Mouse (Mus musculus) T-helper 17 cell (primary cell): ENCODE data around the gene Tmed1.
"Not testable (repeated sequence)": the region's sequence is repeated elsewhere in the genome, so short reads cannot be mapped to it uniquely, and the experiment has no call there.

ENCODE experiments used
- in situ Hi-C, 2 experiments: fragments of 300-600 bp; cut with MboI, MseI; formaldehyde crosslinking; loops; 1 replicate in 1 of 2; 2 replicates in 1 of 2; pipeline ENCODE4 v1.15.1; 2025; ENCODE audit warnings: high pct_unique_total_duplicates in 2 of 2

The Tmed1 gene

DNA sequence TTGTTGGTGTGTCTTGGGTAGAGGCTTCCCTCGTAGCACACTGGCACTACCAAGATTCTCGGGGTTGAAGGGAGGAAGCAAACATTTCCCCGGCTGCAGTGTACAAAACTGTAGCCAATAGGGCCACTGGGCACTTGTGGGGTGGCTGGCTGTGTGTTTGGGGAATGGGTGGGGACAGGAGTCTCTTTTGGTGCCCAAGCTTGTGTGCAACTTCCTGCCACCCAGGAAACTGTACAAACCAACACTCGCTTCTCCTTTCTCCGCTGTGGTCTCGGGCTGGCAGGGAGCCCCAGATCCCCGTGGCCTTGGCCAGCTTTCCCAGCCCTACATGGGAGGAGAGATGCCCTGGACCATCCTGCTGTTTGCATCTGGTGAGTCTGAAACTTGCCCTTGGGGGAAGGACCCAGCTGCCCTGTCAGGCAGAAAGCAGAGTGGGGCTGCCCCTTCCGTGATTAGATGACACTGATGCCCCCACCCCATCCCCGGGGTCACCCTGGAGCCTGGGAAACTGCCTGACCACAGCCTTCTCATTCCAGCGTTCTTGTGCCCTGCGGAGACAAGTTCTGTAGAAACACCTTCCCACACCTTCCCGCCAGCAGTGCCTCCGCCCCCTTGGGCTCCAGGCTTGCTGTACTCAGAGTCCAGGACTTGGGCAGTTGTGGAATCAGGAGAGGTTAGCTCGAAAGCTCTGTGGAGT lies 16.0 kb upstream of the Tmed1 start, which contains the start of gene AB124611:
Gene AB124611 (plus strand): TSS at position 240 of the 697 bp plus-strand sequence.
- in situ Hi-C loops = no loop called here

DNA sequence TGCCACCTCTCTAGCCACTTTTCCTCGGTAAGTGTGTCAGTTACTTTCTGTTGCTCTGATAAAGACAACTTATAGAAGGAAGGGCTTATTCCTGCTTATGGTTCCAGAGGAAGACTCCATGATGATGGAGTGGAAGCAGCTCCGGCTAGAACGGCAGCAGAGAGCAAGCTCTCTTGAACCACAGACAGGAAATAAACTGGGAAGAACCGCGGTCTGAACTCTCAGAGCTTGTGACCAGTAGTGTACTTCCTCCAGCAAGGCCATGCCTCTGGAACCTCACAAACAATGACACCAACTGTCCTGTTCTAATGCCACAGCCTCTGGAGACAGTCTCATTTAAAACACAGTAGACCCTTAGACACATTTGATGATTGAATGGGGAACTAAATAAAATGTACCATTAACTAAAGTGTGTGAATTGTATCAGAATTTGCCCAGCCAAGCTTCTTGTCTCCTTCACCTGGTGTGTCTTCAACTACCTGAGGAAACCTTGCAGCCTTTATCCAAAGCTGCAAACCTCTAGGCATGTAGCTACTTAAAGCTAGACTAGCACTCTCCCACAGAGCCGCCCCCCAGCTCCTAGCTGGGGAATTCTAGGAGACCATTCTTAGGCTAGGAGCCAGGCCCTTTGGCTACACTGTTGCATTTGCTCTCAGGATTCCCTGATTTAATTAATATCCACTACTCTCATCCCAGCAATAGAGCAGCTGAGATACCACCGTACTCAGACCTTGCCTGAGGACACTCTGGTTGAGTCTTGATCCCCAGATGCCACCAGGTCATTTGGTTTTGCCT lies 15.3 kb upstream of the Tmed1 start:
- in situ Hi-C loops = no loop called here

DNA sequence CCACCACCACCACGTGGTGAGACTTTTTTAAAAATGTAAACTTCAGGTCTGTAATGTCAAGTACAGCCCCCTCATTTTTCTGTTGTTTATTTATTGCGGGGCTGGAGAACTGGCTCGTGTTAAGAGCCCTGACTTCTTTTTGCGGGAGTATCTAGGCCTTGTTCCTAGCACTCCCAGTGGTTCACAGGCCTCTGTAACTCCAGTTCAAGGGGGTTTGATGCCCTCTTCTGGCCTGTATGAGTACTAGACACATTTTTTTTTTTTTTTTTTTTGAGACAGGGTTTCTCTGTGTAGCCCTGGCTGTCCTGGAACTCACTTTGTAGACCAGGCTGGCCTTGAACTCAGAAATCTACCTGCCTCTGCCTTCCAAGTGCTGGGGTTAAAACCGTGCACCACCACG lies 8.6 kb upstream of the Tmed1 start:
- in situ Hi-C loops = not testable (repeated sequence)

DNA sequence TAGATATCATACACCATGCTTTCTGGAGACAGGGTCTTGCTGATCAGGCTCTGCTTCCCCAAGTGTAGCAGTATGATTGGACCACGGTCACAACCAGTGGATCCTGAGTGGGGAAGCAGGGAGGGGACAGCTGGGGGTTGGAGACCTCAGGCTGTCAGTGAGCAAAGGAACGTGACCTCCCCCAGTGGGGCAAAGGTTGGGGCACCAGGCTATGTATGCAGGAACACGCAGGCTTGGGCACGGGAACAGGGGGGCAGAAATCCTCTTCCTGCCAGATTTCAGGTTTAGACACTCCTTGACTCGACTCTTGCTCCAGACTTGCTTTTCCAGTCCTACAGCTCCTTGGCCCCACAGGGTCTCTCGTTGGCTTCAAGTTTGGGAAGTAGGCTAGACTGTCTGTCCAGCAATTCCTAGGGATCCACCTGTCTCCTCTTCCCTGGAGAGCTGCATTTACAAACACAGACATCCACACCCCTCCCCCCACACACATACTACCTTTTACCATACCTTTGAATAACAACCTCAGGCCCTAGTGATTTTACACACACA lies 8.0 kb upstream of the Tmed1 start:
- in situ Hi-C loops = no loop called here

DNA sequence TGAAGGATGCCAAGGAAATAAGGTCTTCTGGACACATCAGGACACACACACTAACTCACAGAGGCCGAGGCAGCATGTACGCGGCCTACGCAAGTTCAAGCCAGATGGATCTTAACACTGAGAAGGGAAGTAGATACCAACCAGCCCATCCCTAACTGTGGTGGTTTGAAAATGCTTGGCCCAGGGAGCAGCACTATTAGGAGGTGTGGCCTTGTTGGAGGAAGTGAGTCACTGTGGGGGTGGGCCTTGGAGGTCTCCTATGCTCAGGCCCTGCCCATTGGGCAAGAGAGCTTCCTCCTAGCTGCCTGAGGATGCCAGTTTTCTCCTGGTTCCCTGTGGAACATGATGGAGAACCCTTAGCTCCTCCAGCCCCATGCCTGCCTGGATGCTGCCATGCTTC lies 3.4 kb upstream of the Tmed1 start:
- in situ Hi-C loops = no loop called here

DNA sequence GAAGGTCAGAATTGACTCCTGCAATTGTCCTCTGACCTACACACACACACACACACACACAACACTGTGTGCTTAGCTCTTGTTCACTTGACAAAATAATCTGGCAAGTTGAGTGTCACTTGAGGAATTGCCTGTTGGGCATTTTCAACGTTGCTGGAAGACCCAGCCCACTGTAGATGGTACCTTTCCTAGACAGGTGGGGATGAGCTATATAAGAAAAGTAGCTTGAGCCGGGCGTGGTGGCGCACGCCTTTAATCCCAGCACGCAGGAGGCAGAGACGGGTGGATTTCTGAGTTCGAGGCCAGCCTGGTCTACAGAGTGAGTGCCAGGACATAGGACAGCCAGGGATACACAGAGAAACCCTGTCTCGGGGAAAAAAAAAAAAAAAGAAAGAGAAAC lies 1.0 kb upstream of the Tmed1 start:
- in situ Hi-C loops = no loop called here

DNA sequence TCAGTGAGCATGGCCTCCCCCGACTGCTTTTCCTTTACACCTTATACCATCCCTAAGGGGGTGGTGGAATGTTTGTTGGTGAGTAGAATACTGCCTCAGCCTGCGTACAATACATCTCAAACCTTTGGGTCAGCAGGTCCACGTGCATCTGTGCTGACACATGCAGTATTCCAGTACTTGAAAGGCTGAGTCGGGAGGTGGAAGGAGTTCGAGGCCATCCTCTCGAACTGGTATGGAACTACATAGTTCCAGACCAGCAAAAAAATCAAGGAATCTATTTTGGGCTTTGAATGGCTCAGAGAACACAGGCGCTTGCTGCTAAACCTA lies 600 bp upstream of the Tmed1 start:
- in situ Hi-C loops = no loop called here

DNA sequence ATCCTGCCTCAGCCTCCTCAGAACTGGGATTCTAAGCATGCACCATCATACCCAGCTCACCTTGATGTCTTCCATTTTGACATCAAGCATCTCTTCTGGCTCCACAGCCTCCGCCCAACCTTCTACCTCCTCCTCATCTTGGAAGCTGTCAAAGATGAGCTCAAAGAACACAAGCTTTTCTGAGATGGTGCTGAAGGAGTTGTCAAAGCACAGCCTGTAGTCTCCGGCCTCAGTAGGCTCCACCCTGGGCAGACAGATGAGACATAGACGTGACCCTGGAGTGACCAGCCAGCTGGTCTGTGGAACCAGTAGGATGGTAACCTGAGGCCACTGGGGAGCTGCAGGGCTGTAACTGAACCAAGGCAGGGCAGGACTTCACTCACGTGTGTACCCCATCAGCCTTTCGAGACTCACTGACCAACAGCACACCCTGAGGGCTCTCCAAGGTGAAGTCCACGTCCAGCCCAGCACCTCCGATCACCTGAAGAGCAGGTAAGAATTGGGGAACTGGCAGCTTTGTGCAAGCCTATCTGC lies 1.1 kb downstream of the Tmed1 start:
- in situ Hi-C loops = no loop called here

DNA sequence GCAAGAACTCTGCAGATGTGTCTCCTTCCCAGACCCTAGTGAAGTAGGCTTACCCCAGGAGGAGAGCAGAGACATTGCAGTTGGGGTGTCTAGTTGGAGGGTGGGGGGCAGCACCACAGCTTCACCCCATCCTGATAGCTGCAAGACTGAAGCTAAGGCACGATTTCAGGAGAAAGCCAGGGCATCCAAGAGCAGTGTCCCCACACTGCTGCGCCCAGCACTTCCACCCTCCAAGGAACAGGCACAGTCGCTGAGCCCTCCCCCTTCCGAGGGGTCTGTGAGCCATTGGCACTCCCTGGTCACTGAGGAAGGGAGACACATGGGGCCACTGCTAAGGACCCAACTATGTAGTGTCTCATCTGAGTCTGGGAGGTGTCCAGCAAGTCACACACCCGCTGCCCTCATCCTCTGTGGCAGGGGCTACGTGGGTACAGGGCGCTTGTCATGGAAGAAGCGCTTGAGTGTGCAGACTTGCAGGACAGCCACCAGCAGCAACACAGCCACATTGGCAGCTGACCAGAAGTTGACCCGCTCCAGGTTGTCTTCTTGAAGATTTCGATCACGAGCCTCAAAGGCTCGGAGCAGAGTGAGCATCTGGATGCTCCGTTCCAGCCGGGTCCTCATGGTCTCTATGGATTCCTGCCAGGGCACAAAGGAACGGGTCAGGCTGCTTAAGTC lies 2.2 kb downstream of the Tmed1 start:
- in situ Hi-C loops = no loop called here

DNA sequence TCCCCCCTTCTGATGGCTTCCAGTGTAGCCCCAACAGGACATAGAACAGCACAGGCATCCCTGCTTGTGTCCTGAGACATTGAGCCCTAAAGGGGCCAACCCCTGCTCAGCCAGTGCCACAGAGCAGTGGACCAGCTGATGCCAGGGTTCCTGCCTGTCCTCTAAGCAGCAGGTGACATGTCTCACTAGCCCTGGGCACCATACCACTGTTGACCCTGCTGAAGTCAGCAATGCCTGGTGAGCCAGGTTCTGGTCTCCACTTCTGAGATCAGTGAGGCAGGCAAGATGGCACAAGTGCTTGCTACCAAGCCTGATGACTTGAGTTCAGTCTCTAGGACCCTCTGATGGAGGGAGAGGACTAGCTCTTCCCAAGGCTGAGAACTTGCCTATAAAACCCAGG lies 4.3 kb downstream of the Tmed1 start:
- in situ Hi-C loops = no loop called here

DNA sequence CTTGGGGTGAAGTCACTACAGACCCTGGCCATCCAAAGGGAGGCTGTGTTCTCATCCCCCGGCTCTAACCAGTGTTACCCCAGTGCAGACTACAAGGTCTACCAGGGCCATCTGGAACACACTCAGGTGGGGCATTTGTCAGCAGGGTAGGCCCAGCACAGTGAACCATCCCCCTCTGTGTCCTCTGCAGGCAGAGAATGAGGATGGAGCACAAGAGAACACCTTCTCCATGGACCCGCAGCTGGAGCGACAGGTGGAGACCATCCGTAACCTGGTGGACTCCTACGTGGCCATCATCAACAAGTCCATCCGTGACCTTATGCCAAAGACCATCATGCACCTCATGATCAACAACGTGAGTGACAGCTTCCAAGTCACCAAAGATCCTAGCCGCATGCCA lies 6.7 kb downstream of the Tmed1 start:
- in situ Hi-C loops = no loop called here

DNA sequence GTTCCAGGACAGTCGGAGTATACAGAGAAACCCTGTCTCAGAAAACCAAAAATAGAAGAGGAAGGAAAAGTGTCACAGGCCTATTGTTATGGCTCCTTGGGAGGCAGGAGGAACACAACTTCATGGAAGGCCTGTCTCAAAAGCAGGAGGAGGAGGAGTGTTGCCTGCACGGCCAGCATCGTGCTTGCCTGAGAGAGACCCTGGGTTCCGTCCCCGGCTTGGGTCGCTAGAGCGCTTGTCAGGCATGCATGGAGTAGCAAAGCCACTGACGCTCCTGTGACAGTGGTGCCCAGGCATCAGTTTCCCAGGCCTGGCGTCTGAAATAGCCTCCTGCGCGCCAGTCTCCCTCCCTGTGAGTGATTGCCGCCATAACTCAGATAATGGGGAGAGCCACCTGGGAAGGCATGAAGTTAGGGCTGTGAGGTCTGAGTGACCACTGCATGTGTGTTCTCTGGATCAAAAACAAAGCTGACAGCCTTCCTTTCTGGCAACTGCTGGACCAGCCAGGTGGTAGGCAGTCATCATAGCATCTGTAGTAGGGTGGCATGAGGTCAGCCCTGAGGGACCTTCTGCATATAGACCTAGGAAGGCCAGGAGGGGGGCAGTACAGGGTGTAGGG lies 11.7 kb downstream of the Tmed1 start:
- in situ Hi-C loops = loop anchor here in 1 of 2 experiments (5.0 kb wide), 1 partner anchor 84 kb away; no protein-coding TSS in a partner anchor

DNA sequence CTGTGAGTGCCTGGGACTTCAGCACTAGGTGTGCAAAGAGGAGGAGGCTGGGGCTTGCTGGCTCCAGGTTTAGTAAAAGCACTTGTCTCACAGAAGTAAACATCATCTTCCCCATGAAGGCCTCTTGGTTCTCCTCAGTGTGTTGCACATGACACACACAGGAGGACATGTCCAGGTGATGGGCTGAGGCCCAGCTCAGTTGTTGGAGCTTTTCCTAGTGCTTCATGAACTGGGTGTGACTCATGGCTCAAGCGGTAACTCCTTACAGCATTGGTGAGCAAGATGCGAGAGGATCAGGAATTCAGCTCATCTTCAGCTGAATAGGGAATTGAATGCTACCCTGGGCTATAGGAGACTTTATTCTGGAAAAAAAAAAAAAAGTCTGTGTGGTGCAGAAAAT lies 12.4 kb downstream of the Tmed1 start:
- in situ Hi-C loops = loop anchor here in 1 of 2 experiments (5.0 kb wide), 1 partner anchor 85 kb away; no protein-coding TSS in a partner anchor

DNA sequence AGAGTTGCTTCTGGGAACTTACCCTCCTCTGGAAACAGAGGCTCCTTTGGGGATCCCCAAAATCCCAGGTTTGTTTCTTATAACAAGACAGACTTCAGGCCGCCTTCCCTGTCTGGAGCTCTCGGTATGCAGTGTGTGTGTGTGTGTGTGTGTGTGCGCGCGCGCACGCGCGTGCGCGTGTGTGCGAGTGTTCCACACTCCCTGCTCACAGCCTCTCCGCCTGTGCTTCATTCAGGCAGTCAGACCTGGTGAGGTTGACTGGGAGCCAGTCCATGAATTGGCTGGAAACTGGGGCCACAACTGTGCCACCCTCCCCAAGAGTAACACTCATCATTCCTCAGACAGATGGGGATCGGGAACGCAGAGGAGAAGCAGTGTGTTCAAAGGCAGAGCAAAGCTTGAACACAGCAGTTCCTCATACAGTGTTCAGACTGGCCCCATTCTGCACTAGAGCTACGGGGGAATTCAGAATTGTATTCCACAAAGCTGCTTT lies 13.0 kb downstream of the Tmed1 start:
- in situ Hi-C loops = loop anchor here in 1 of 2 experiments (5.0 kb wide), 1 partner anchor 85 kb away; no protein-coding TSS in a partner anchor

DNA sequence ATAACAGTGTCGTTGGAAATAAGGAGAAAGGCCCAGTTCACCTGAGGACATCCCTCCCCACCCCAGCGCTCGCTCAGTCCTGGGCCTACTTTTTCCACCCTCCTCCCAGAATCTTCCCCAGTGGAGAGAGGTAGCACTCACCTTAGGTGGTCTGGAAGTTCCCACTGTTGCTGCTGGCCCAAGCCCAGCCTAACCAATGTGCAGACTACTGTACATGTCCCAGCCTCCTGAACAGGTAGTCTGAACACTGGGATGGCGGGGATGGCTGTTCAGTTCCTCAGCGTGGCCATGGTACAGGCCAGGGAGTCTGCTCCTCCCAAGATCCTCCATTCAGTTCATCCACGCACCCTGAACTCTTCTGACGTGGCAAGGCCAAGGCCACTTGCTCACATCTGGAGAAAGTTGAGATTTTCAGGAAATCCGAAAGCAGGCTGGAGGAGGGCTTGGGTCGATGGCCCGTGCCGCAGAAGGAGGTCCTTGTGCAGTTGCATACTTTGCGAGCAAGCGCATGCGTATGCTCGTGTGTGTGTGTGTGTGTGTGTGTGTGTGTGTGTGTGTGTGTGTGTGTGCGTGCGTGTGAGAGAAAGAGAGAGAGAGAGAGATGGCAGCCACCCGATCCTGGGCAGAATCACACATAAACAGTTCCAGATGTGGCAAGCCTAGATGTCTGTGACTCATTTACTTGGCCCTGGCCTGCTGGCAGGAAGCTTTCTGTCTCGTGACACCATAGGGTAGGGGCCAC lies 13.6 kb downstream of the Tmed1 start:
- in situ Hi-C loops = loop anchor here in 1 of 2 experiments (5.0 kb wide), 1 partner anchor 86 kb away; no protein-coding TSS in a partner anchor

DNA sequence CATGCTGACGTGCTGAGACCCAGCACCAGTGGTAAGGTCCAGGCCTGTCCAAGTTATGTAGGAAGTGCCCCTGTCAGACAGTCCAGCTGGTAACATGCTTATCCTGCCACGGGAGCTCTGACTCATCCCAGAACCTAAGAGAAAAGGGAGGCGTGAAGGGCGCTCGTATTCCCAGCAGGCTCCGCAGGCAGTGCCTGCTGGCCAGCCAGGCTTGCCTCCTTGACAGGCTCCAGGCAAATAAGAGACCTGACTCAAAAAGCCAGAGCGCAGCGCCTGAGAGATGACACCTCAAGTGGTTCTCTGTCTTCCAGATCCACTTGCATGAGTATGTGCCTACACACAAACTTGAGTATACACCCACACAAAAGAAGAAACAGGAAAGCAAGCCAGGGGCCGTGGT lies 15.3 kb downstream of the Tmed1 start:
- in situ Hi-C loops = loop anchor here in 1 of 2 experiments (5.0 kb wide), 1 partner anchor 88 kb away; no protein-coding TSS in a partner anchor

DNA sequence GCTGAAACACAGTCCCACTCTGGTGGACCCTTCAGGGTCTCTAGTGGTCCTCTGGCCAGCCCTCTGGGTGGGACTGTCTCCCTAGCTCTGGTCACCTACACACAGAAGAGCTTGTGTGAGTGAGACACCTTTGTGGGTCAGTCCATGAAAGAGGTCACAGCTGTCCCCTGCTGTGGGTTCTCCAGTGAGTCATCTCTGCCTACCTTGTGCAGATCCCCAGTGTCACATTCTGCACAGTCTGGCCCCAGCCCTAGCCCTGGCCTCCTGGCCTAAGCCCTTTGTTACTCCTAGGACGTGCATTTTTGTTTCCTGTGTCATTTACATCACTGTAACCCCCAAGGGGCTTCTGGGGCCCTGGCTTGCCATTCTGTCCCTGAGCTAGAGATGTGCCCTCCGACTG lies 16.1 kb downstream of the Tmed1 start:
- in situ Hi-C loops = no loop called here

DNA sequence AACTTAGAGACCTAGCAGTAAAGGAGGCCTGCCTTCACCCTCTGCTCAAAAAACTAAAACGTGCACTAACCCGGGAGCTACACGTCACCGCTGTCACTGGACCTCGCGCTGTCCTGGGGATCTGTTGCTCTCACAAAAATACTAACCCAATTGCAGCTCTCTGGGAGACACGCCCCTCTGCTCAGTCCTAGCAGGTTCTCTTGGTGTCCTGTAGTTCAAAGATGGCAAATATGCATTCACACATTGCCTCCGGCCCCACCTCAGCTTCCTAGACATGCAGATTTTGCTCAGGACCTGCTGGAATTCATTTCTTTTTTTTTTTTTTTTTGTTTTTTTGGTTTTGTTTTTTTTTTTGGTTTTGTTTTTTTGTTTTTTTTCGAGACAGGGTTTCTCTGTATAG lies 19.4 kb downstream of the Tmed1 start:
- in situ Hi-C loops = no loop called here

DNA sequence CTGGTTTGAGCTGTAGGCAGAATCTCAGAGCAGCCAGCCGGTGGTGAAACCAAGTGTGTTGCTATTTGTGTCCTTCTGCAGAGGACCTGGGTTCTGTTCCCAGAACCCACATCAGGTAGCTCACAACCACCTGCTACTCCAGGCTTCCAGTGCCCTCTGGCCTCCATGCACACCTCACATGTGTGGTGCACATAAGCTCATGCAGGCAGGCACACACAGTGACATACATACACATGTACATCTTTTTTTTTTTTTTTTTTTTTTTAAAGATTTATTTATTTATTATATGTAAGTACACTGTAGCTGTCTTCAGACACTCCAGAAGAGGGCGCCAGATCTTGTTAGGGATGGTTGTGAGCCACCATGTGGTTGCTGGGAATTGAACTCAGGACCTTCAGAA lies 21.8 kb downstream of the Tmed1 start:
- in situ Hi-C loops = not testable (repeated sequence)

DNA sequence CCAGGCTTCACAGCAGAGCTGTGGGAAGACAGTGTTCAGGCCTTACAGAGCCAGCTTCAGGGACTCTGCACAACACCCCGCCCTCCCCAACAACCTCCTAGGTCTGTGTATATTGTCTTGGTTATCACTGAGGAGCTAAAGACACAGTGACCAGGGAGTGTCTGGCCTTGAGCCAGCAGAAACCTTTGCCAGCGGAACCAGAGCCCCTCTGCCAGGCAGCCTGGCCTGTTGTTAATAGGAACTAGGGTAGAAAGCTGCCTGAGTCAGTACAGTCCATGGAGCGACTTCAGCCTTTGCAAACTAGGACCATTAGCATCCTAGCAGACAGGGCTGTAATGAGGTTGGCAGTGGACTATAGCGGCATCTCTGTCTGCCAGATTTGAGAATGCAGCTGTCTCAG lies 26.0 kb downstream of the Tmed1 start:
- in situ Hi-C loops = no loop called here
